Mouse (Mus musculus) embryonic facial prominence, embryonic 12.5 days (tissue): Measurements from ENCODE around the gene Hist1h2bm. TPM values are rescaled to one million over a fixed set of nuclear protein-coding genes. Genes with fewer than 3 reads are reported as not detected.
"Not testable (repeated sequence)": the region's sequence is repeated elsewhere in the genome, so short reads cannot be mapped to it uniquely, and the experiment has no call there.

Experiments
- ATAC-seq: fragments of 200-750 bp; cut with Nextera tagmentation; 2 replicates; pipeline ENCODE4 v1.8.0; 2017; ENCODE audit not compliant: insufficient number of reproducible peaks, insufficient read depth, low FRiP score, low TSS enrichment
- H3K27ac ChIP-seq: fragments of 300-500 bp; sonication (generic); 2 replicates; pipeline ENCODE4 v1.5.1; 2016; ENCODE audit warnings: mild to moderate bottlenecking
- H3K27me3 ChIP-seq: fragments of 300-500 bp; sonication (generic); 2 replicates; pipeline ENCODE4 v1.6.1; 2016; ENCODE audit warnings: mild to moderate bottlenecking, moderate library complexity
- H3K36me3 ChIP-seq: fragments of 300-500 bp; sonication (generic); 2 replicates; pipeline ENCODE4 v1.6.1; 2016; ENCODE audit warnings: mild to moderate bottlenecking
- H3K4me1 ChIP-seq: fragments of 300-500 bp; sonication (generic); 2 replicates; pipeline ENCODE4 v1.6.1; 2016
- H3K4me2 ChIP-seq: fragments of 300-500 bp; sonication (generic); replicated peaks from 2 replicates; pipeline ENCODE4 v1.6.1; 2016; ENCODE audit warnings: mild to moderate bottlenecking, moderate library complexity
- H3K4me3 ChIP-seq: fragments of 300-500 bp; sonication (generic); 2 replicates; pipeline ENCODE4 v1.5.1; 2016; ENCODE audit warnings: mild to moderate bottlenecking
- H3K9ac ChIP-seq: fragments of 300-500 bp; sonication (generic); 2 replicates; pipeline ENCODE4 v1.6.1; 2016; ENCODE audit warnings: mild to moderate bottlenecking, moderate library complexity
- H3K9me3 ChIP-seq: fragments of 300-500 bp; sonication (generic); 2 replicates; pipeline ENCODE4 v1.6.1; 2016; ENCODE audit warnings: mild to moderate bottlenecking, moderate library complexity
- WGBS: fragments of 180-500 bp; shearing (Covaris S2); methylation state at CpG from one replicate; pipeline ENCODE4 v1.1.7; 2016; 5-methylcytosine and 5-hydroxymethylcytosine counted together
- microRNA-seq: library from miRNA; unstranded; fragments of <30 nt; microRNA quantifications from one replicate; pipeline ENCODE4, GENCODE M21; 2017
- polyA plus RNA-seq: library from polyadenylated mRNA; unstranded; fragments of >200 nt; fragmentation: Nextera tagmentation; extraction: Ambion mirVana; gene quantifications from 2 replicates; pipeline ENCODE4 v1.2.1, GENCODE M21; 2016

Gene Hist1h2bm
- polyA plus RNA-seq, 1 experiment from 2014 or later = 8.3 TPM

- WGBS = under 1% methylated on average over 21 of the region's 26 CpGs
- ATAC-seq = not testable (repeated sequence)
Observed at GRCm38 (mm10) chr13:21754294-21755001, 32.6 kb downstream of the Hist1h2bm start.

GRCm38 (mm10) chr13:21755707-21756106 lies 33.9 kb downstream of the Hist1h2bm start:
- Histone ChIP-seq H3K4me3 (no peak overlapping the region), H3K4me1 (peaks cover 14% of the 10 kb centered on the region), H3K27ac (no peak overlapping the region), H3K36me3 (no peaks in the 10 kb centered on the region), H3K9me3 (no peaks in the 10 kb centered on the region), H3K27me3 (no peaks in the 10 kb centered on the region), H3K9ac (no peak overlapping the region), H3K4me2 (peak overlapping the region; percentile 37)
- ATAC-seq = no peak
- WGBS = 56% methylated on average over 1 of the region's 1 CpGs

More at GRCm38 (mm10) chr13:21754294-21755001, 32.6 kb downstream of the Hist1h2bm start:
- H3K4me2 ChIP-seq = peak overlapping the region; percentile 69
- H3K4me1 ChIP-seq = peaks cover 14% of the 10 kb centered on the region
- H3K27me3 ChIP-seq, H3K9me3 ChIP-seq, H3K36me3 ChIP-seq: not testable (repeated sequence)
- peak overlapping the region; percentile 46 for H3K4me3 ChIP-seq
- peak overlapping the region; percentile 66 for H3K9ac ChIP-seq
- H3K27ac ChIP-seq = peak overlapping the region; percentile 92

Small RNA genes within 50 kb of the gene (microRNA-seq; reads per million reads assigned to microRNA genes)
- gene Gm44357 (not detected), gene Gm44367 (not detected), gene Gm44454 (not detected)

Other genes with a start within 250 kb of the Hist1h2bm start
- 3.6 and 4.4 TPM in 2 replicates for gene Zkscan4, start 243.1 kb upstream of the Hist1h2bm start, polyA plus RNA-seq
- gene Gm10065, start 242.6 kb upstream of the Hist1h2bm start, polyA plus RNA-seq = not detected in 2 replicates
- gene AK157302, start 226.8 kb upstream of the Hist1h2bm start, polyA plus RNA-seq = 0.37 TPM in 1 of 2 replicates, not detected in the other
- 2.3 and 2.9 TPM in 2 replicates for gene Gm11273, start 220.6 kb upstream of the Hist1h2bm start, polyA plus RNA-seq
- 8.2 and 9.4 TPM in 2 replicates for gene Zkscan8, start 190.9 kb upstream of the Hist1h2bm start, polyA plus RNA-seq
- gene Olfr1366, start 179.2 kb upstream of the Hist1h2bm start, polyA plus RNA-seq = 0.19 and 0.40 TPM in 2 replicates
- 0.08 TPM in 1 of 2 replicates, not detected in the other for gene Olfr1535, start 162.2 kb upstream of the Hist1h2bm start, polyA plus RNA-seq
- not detected in 2 replicates for gene Olfr1364, start 140.3 kb upstream of the Hist1h2bm start, polyA plus RNA-seq
- not detected in 2 replicates for gene Olfr1362, start 108.0 kb upstream of the Hist1h2bm start, polyA plus RNA-seq
- not detected in 2 replicates for gene Olfr11, start 79.5 kb upstream of the Hist1h2bm start, polyA plus RNA-seq
- gene Olfr1361, start 58.7 kb upstream of the Hist1h2bm start, polyA plus RNA-seq = not detected in 2 replicates
- not detected in 2 replicates for gene Olfr1360, start 44.6 kb upstream of the Hist1h2bm start, polyA plus RNA-seq
- not detected in 2 replicates for gene Olfr1359, start 23.9 kb upstream of the Hist1h2bm start, polyA plus RNA-seq
- gene Hist1h2bl, start 5.9 kb upstream of the Hist1h2bm start, polyA plus RNA-seq = 3.1 and 3.6 TPM in 2 replicates
- gene Hist1h2ai, start 5.6 kb upstream of the Hist1h2bm start, polyA plus RNA-seq = 41.3 and 50.1 TPM in 2 replicates
- 17.9 and 30.8 TPM in 2 replicates for gene Hist1h3h, start 4.4 kb upstream of the Hist1h2bm start, polyA plus RNA-seq
- gene Hist1h4j, start 13.0 kb downstream of the Hist1h2bm start, polyA plus RNA-seq = 1.6 and 1.9 TPM in 2 replicates
- 4.7 and 8.9 TPM in 2 replicates for gene Hist1h4k, start 28.5 kb downstream of the Hist1h2bm start, polyA plus RNA-seq
- gene Hist1h2ak, start 31.8 kb downstream of the Hist1h2bm start, polyA plus RNA-seq = 37.1 and 46.3 TPM in 2 replicates
- gene Hist1h2bn, start 32.1 kb downstream of the Hist1h2bm start, polyA plus RNA-seq = 4.1 and 4.3 TPM in 2 replicates
- gene Hist1h1b, start 58.6 kb downstream of the Hist1h2bm start, polyA plus RNA-seq = 35.1 and 35.4 TPM in 2 replicates
- gene Hist1h3i, start 61.3 kb downstream of the Hist1h2bm start, polyA plus RNA-seq = 144 and 172 TPM in 2 replicates
- gene Hist1h2an, start 65.2 kb downstream of the Hist1h2bm start, polyA plus RNA-seq = 13.0 and 18.3 TPM in 2 replicates
- gene Hist1h2bp, start 65.4 kb downstream of the Hist1h2bm start, polyA plus RNA-seq = 1.5 and 1.8 TPM in 2 replicates
- gene Hist1h2bq, start 88.2 kb downstream of the Hist1h2bm start, polyA plus RNA-seq = 35.6 and 40.3 TPM in 2 replicates
- gene Hist1h2ao, start 88.4 kb downstream of the Hist1h2bm start, polyA plus RNA-seq = not detected in 2 replicates
- gene Hist1h4m, start 89.7 kb downstream of the Hist1h2bm start, polyA plus RNA-seq = not detected in 2 replicates
- 18.0 and 19.5 TPM in 2 replicates for gene Hist1h4n, start 110.2 kb downstream of the Hist1h2bm start, polyA plus RNA-seq
- gene Hist1h2ap, start 111.5 kb downstream of the Hist1h2bm start, polyA plus RNA-seq = 4,825 and 4,891 TPM in 2 replicates
- 34.0 and 43.6 TPM in 2 replicates for gene Hist1h2br, start 111.7 kb downstream of the Hist1h2bm start, polyA plus RNA-seq
- 21.7 and 23.6 TPM in 2 replicates for gene Zfp184, start 223.1 kb downstream of the Hist1h2bm start, polyA plus RNA-seq